Mouse (Mus musculus) hematopoietic stem cell, adult 5-6 weeks (primary cell): ENCODE results near the gene Mthfd1. TPM values are rescaled to one million over a fixed set of nuclear protein-coding genes. Genes with fewer than 3 reads are reported as not detected.

ENCODE experiments used
- ATAC-seq, 2 experiments: fragments of 125-278 bp in 1 of 2; replicated peaks in 1 of 2; 2 replicates each; pipeline ENCODE4 v1.8.0; 2016 to 2017; ENCODE audit warnings: inconsistent platforms in 2 of 2, mild to moderate bottlenecking in 2 of 2, moderate number of reproducible peaks in 2 of 2, low read depth in 1 of 2, moderate TSS enrichment in 1 of 2; ENCODE audit not compliant: low FRiP score in 2 of 2, poor library complexity in 2 of 2, severe bottlenecking in 2 of 2, insufficient read depth in 1 of 2, low TSS enrichment in 1 of 2
- total RNA-seq: library from RNA; stranded (forward); fragments of 172-1452, 232-1000 nt; gene quantifications from 2 replicates; pipeline ENCODE4 v1.2.3, GENCODE M21; 2017

The Mthfd1 gene
- total RNA-seq, 1 experiment from 2014 or later = 164 TPM

DNA sequence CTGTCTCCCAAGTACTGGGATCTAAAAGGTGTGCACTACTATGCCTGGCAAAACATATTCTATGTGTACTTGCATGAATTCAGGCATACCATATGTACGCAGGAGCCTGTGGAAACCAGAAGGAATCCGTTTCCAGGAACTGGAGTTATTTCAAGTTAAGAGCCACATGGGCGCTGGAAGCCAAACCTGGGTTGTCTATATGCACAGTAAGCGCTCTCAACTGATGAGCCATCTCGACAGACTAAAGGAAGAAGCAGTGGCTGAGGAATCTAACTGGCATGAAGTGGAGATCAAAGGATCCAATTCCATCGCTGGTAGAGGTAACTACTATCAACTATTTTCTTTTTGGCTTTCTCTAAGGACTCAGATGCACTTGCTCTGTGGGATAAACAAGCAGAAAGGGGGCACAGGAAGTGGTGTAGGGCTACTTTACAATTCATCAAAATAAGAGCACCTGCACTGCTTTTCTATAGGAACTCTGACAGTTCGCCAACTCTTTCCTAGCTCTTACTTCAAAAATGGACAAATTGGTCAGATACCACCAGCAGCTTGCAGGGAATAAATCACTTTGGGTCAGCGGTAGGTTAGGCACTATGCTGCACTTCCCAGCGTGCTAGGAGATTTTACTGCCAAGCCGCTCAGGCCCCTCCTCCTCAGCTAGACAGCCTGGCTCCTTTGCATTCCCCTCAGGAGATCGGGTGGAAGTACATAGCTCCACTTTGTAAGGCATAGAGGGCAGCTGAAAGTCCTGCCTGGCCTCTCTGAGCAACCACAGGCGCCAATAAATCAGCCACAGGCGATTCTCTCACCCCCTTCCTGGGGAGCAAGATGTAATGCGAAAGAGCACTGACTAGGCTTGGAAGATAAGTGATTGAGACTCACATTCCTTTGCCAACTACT lies 112.2 kb downstream of the Mthfd1 start:
- 0 out of 4 replicates have a peak, but pooled peaks of 1 of the 2 experiments have one; percentile 12 for ATAC-seq

GRCm38 (mm10) chr12:76368201-76368789 lies 113.2 kb downstream of the Mthfd1 start:
- no peak for ATAC-seq

DNA sequence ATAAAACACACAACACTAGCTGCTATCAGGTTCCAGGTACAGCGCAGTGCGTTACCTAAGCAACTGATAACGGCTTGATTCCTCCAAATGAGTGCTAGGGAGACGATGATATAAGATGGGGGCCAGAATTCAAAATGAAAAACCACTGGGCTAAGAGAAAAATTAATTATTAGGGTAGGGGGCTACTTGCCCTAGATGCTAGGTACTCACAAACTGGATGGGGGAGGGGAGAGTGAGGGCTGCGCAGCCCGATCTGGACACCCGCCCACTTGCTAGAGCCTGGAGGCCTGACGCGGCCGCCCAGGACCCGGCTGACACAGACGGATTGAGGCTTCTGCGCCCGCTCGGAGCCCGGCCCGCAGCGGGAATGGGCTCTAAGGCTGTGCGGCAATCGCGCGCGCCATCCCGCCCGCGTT lies 113.7 kb downstream of the Mthfd1 start:
- no peak for ATAC-seq

Other genes starting within 250 kb of the Mthfd1 start
- gene Esr2, start 78.0 kb upstream of the Mthfd1 start, total RNA-seq = 0.13 TPM in 1 of 2 replicates, not detected in the other
- not detected in 2 replicates for gene Tex21, start 8.6 kb upstream of the Mthfd1 start, total RNA-seq
- 0.75 and 1.6 TPM in 2 replicates for gene Akap5, start 69.6 kb downstream of the Mthfd1 start, total RNA-seq
- 18.4 and 22.9 TPM in 2 replicates for gene Zbtb25, start 114.3 kb downstream of the Mthfd1 start, total RNA-seq
- 20.6 and 25.0 TPM in 2 replicates for gene Zbtb1, start 115.0 kb downstream of the Mthfd1 start, total RNA-seq
- 13.4 and 13.7 TPM in 2 replicates for gene Hspa2, start 148.9 kb downstream of the Mthfd1 start, total RNA-seq
- 0.94 and 2.5 TPM in 2 replicates for gene Ppp1r36, start 162.2 kb downstream of the Mthfd1 start, total RNA-seq